Mouse (Mus musculus) embryonic fibroblast, embryonic 13.5 days (primary cell): ENCODE measurements around the gene Lcmt1.

Source experiments
- CTCF ChIP-seq: IDR thresholded peaks from 2 replicates; pipeline ENCODE4 v1.5.1; 2011; ENCODE audit warnings: mild to moderate bottlenecking, control low read depth, low read length, moderate library complexity, borderline replicate concordance; ENCODE audit not compliant: insufficient read depth
- POLR2A ChIP-seq: IDR thresholded peaks from 2 replicates; pipeline ENCODE4 v1.6.1; 2011; ENCODE audit warnings: low read depth, mild to moderate bottlenecking, control low read depth, low read length, moderate library complexity

- TF ChIP-seq CTCF (no peak), POLR2A (no peak)
Observed at GRCm38 (mm10) chr7:123424281-123424680, 54.7 kb downstream of the Lcmt1 start.
